Mouse (Mus musculus): ENCODE measurements around the gene Lrrc26. TPM values are rescaled to one million over a fixed set of nuclear protein-coding genes. Genes with fewer than 3 reads are reported as not detected.

Lrrc26 gene
- total RNA-seq (2014; rRNA removed) (1.0 TPM in 1 of 2 replicates, not detected in the other), polyA plus RNA-seq (2015; fragmentation: Nextera tagmentation; extraction: Ambion mirVana) (0.20 and 0.44 TPM in 2 replicates)

DNA sequence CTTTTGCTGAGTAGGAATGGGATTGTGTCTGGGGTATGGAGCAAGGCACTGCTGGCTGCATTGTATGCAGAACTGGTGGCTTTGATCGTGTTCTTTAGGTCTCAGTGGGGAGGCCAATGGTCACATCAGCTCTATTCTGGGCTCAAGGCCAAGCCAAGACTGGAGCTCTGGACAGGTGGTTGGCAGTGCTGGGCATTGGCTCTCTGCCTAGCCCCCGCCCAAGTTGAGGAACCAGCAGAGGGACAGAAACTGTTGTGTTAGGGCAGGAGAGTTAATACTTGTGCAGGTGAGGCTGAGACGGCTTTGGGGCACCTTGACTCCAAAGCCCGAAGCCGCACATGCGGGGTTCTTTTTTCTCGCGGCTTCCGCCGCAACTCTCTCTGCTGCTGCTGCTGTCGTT, at the start of gene Lrrc26:
Gene Lrrc26, plus strand, starts transcription at position 265 of the 400 bp plus-strand sequence.
- DNase-seq (ENCODE audit: low spot score) = peak; percentile 73
- H3K27me3 ChIP-seq (ENCODE audit: insufficient read depth, low read length) = peaks cover 17% of the 10 kb centered on the region; the same call in 1 of the 2 replicates
- peaks cover 36% of the 10 kb centered on the region; the same call in 1 of the 2 replicates for H3K4me1 ChIP-seq (ENCODE audit: insufficient read depth, low read length)

DNA sequence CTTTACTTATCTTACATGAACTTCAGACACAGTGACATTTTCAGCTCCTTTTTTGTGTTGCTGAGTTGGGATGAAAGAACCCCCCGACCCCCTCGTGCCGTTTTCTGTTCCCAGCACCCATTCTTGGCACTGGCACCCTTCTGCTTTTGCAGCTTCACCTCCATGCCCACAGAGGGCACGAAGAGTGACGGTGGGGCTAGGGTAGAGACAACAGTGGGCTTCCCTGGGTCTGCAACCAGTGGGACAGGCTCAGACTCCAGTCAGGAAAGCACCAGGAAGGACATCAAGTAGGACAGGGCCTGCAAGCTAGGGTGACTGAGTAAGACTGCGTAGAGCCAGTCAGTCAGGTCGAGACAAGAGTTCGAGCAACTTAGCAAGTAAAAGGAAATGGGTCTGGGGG, 49.4 kb upstream of the Lrrc26 start:
- peaks cover 5% of the 10 kb centered on the region; the same call in 1 of the 2 replicates for H3K36me3 ChIP-seq (ENCODE audit: insufficient read depth, low read length)
- H3K4me2 ChIP-seq (ENCODE audit: low read depth, low read length) = peak overlapping the region; percentile 88
- ATAC-seq = 0 out of 2 replicates have a peak, but pooled peaks have one; percentile 1
- H3K27me3 ChIP-seq (ENCODE audit: insufficient read depth, low read length) = no peaks in the 10 kb centered on the region
- H3K4me3 ChIP-seq (ENCODE audit: low read length) = peak overlapping the region; percentile 56; the same call in 1 of the 2 replicates
- H3K27ac ChIP-seq = peak overlapping the region; percentile 80
- no peak overlapping the region for H3K9ac ChIP-seq (replicated peaks; ENCODE audit: low read length)
- TF ChIP-seq CTCF (IDR thresholded peaks at IDR 0.05; ENCODE audit: low read depth) = no peak
- WGBS = 52% methylated on average over 8 of the region's 8 CpGs
- H3K4me1 ChIP-seq (ENCODE audit: insufficient read depth, low read length) = peaks cover 12% of the 10 kb centered on the region
- no peak for DNase-seq (ENCODE audit: low spot score)
- H3K9me3 ChIP-seq (ENCODE audit: low read length) = no peaks in the 10 kb centered on the region

More for the DNA sequence above, at the start of gene Lrrc26:
- Histone ChIP-seq H3K4me3 (ENCODE audit: low read length) (peak within 1 kb of the TSS; percentile 19), H3K9me3 (ENCODE audit: low read length) (no peaks in the 10 kb centered on the region), H3K36me3 (ENCODE audit: insufficient read depth, low read length) (peaks cover 8% of the 10 kb centered on the region; the same call in 1 of the 2 replicates), H3K27ac (peak within 1 kb of the TSS; percentile 71), H3K4me2 (ENCODE audit: low read depth, low read length) (peak within 1 kb of the TSS; percentile 53), H3K9ac (replicated peaks; ENCODE audit: low read length) (peak within 1 kb of the TSS; percentile 38; the same call in 1 of the 2 replicates)
- 1% methylated on average over 11 of the region's 11 CpGs for WGBS
- TF ChIP-seq CTCF (IDR thresholded peaks at IDR 0.05; ENCODE audit: low read depth) = no peak
- no peak for ATAC-seq

DNA sequence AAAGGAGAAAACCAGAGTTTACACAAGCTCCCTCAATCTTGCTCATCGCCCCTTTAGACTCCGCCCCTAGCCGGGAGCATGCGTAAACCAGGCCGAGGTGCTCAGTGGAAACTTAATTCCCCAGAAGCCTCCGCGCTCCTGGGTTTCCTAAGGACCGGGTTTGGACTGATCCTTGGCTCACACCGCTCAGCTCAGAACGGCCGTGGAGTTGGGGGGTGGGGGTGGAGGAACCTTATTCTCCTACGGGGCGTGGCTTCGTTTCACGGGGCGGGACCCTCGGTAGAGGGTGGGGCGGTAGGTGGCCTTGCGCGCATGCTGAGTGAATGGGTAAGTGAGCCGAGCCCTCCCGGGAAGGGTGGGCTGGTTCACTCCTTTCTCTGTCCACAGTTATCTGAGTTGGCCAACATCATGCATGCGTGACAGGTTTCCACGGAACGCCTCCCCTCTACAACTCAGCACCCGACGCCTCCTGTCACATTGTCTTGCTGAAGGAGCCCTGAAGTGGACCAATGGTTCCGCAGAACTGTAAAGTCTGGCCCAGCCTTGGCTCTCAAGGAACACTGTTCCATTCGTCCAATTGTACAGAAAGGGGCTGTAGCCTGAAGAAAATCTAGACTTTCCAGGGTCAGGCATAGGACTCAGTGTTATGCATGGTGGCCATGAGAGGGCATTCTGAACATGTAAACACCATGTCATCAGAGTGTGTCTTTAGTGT, 48.8 kb upstream of the Lrrc26 start:
- no peak; the same call in 1 of the 2 replicates for TF ChIP-seq CTCF (IDR thresholded peaks at IDR 0.05; ENCODE audit: low read depth)
- peaks cover 5% of the 10 kb centered on the region; the same call in 1 of the 2 replicates for H3K36me3 ChIP-seq (ENCODE audit: insufficient read depth, low read length)
- DNase-seq (ENCODE audit: low spot score) (peak; percentile 87), ATAC-seq (peak; percentile 73)
- no peaks in the 10 kb centered on the region for H3K9me3 ChIP-seq (ENCODE audit: low read length)
- peak overlapping the region; percentile 80 for H3K27ac ChIP-seq
- peak overlapping the region; percentile 73; the same call in 1 of the 2 replicates for H3K9ac ChIP-seq (replicated peaks; ENCODE audit: low read length)
- WGBS = under 1% methylated on average over 29 of the region's 29 CpGs
- peaks cover 12% of the 10 kb centered on the region for H3K4me1 ChIP-seq (ENCODE audit: insufficient read depth, low read length)
- no peaks in the 10 kb centered on the region for H3K27me3 ChIP-seq (ENCODE audit: insufficient read depth, low read length)
- H3K4me2 ChIP-seq (ENCODE audit: low read depth, low read length) = peak overlapping the region; percentile 88
- H3K4me3 ChIP-seq (ENCODE audit: low read length) = peak overlapping the region; percentile 56

DNA sequence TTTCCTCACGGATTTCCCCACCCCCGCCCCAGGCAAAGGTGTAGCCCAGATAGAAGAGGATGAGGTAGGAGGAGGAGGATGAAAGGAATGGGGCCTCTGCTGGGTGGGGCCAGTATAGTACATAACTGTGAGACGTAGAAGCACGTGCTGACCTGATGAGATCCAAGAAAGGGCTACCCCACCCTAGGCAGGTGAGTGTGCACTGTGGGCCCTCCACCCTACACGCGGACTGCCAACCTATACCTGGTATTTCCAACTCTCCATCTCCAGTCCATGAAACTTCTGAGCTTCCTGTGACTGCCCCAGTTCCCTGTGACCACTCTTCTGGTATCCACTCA, 48.3 kb upstream of the Lrrc26 start:
- ATAC-seq = peak; percentile 43
- peak overlapping the region; percentile 73; the same call in 1 of the 2 replicates for H3K9ac ChIP-seq (replicated peaks; ENCODE audit: low read length)
- 13% methylated on average over 6 of the region's 6 CpGs for WGBS

DNA sequence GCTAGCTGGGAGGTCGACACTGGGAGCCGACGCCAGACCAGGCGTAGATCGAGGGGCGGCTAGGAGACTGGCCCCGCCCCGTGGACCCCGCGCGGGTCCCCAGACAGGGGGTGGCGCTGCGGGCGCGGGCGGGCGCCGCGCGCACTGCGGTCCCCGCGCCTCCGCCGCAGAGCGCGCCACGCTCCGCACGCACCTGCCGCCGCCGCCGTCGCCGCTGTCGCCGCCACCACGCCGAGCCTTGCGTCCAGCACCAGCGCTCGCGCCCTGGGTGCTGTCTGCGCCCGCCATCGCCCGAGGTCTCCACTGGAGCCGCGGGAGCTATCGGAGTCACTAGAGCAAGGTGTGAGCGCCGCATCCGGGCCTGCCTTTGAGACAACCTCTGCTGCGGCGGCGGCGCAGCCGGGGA, 47.6 kb upstream of the Lrrc26 start, which contains the start of the genes Rnf208 and Cysrt1:
Gene Rnf208, plus strand, starts transcription at position 155 of the 406 bp plus-strand sequence.
Gene Cysrt1, minus strand, starts transcription at position 352 of the 406 bp plus-strand sequence.
- ATAC-seq (peak; percentile 63), DNase-seq (ENCODE audit: low spot score) (peak; percentile 77)
- WGBS = 0% methylated on average over 38 of the region's 59 CpGs
- H3K27ac ChIP-seq = peak within 1 kb of the TSS; percentile 80
- peak within 1 kb of the TSS; percentile 56 for H3K4me3 ChIP-seq (ENCODE audit: low read length)
- peak within 1 kb of the TSS; percentile 73 for H3K9ac ChIP-seq (replicated peaks; ENCODE audit: low read length)
- H3K4me1 ChIP-seq (ENCODE audit: insufficient read depth, low read length) = peaks cover 12% of the 10 kb centered on the region
- H3K9me3 ChIP-seq (ENCODE audit: low read length) = no peaks in the 10 kb centered on the region
- H3K36me3 ChIP-seq (ENCODE audit: insufficient read depth, low read length) = peaks cover 5% of the 10 kb centered on the region; the same call in 1 of the 2 replicates
- no peak for TF ChIP-seq CTCF (IDR thresholded peaks at IDR 0.05; ENCODE audit: low read depth)
- H3K27me3 ChIP-seq (ENCODE audit: insufficient read depth, low read length) = no peaks in the 10 kb centered on the region
- peak within 1 kb of the TSS; percentile 88 for H3K4me2 ChIP-seq (ENCODE audit: low read depth, low read length)

More for the DNA sequence above, 48.3 kb upstream of the Lrrc26 start:
- TF ChIP-seq CTCF (IDR thresholded peaks at IDR 0.05; ENCODE audit: low read depth) = no peak
- Histone ChIP-seq H3K9me3 (ENCODE audit: low read length) (no peaks in the 10 kb centered on the region), H3K4me1 (ENCODE audit: insufficient read depth, low read length) (peaks cover 12% of the 10 kb centered on the region), H3K36me3 (ENCODE audit: insufficient read depth, low read length) (peaks cover 5% of the 10 kb centered on the region; the same call in 1 of the 2 replicates), H3K4me3 (ENCODE audit: low read length) (peak overlapping the region; percentile 56), H3K27me3 (ENCODE audit: insufficient read depth, low read length) (no peaks in the 10 kb centered on the region), H3K4me2 (ENCODE audit: low read depth, low read length) (peak overlapping the region; percentile 88), H3K27ac (peak overlapping the region; percentile 80; the same call in 1 of the 2 replicates)
- no peak for DNase-seq (ENCODE audit: low spot score)

DNA sequence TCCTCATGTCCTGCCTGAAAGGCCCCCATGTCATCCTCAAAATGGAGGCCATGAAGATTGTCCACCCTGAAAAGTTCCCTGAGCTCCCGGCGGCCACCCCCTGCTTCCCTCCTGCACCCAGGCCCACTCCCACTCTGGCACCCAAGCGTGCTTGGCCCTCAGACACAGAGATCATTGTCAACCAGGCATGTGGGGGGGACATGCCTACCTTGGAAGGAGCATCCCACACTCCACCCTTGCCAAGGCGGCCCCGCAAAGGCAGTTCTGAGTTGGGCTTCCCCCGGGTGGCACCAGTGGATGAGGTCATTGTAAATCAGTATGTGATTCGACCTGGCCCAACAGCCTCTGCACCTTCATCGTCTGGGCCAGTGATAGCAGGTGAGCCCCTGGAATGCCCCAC, 46.4 kb upstream of the Lrrc26 start:
- no peak for ATAC-seq
- 78% methylated on average over 8 of the region's 8 CpGs for WGBS
- Histone ChIP-seq H3K4me3 (ENCODE audit: low read length) (peak overlapping the region; percentile 56), H3K27ac (no peak overlapping the region), H3K4me2 (ENCODE audit: low read depth, low read length) (peak overlapping the region; percentile 88), H3K9ac (replicated peaks; ENCODE audit: low read length) (peak overlapping the region; percentile 73; the same call in 1 of the 2 replicates), H3K9me3 (ENCODE audit: low read length) (no peaks in the 10 kb centered on the region), H3K4me1 (ENCODE audit: insufficient read depth, low read length) (peaks cover 12% of the 10 kb centered on the region), H3K36me3 (ENCODE audit: insufficient read depth, low read length) (peaks cover 5% of the 10 kb centered on the region; the same call in 1 of the 2 replicates), H3K27me3 (ENCODE audit: insufficient read depth, low read length) (no peaks in the 10 kb centered on the region)
- no peak for DNase-seq (ENCODE audit: low spot score)
- TF ChIP-seq CTCF (IDR thresholded peaks at IDR 0.05; ENCODE audit: low read depth) = no peak
